In the genomic region with DNA sequence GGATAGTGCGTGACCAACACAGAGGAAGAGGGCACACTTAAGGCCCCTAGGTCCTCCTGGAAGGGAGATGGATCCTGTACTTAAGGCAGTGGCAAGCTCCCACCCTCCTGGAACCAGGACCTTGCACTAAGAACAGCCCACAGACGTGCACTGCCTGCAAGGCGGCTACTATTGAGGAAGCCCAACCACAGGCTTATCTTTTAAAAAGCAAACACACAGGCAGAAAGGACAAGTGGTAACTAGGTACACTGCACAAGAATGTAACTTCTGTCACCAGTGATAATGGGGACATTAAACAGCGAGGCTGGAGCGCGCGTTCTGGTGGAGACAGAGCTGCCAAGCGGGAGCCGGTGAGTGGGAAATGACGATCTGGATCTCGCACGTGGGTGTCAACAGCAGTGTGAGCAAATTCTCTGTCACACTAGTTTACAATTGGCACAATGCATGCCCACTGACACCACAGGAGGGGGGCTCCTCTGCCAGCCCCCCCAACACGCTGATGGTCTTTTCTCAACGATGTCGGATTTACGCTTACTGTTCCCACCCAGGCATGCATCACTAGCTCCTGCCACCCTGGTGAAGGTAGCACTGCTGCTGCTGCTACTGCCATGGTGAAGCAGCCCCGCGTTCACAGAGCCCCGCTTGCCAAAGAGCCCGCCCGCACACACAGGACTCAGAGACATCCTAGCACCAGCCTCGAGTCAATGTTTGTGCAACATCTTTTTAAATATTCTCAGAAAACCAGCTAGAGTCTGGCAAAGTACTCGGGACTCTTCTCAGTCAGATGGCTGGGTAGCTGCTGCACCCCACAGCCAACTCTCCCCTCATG, we compare ENCODE assay signal across 9 mouse cellular contexts. TPM values are rescaled to one million over a fixed set of nuclear protein-coding genes. Genes with fewer than 3 reads are reported as not detected.
DNase-seq lines count a peak whose midpoint lies in the region; ATAC-seq lines count a peak whose summit lies in the region.
"Had no signal": no experiment of that assay in that cellular context is flagged by ENCODE, and none has a peak within 500 bp of the region (broad histone marks: within the 10 kb centered on the region; RNA-seq: fewer than 3 reads in every experiment).

No protein-coding gene starts in this region.

- no peaks in the 10 kb centered on the region for H3K27me3 ChIP-seq in forebrain, embryonic 10.5 days (ENCODE audit: poor library complexity, severe bottlenecking)
- no peaks in the 10 kb centered on the region for H3K27me3 ChIP-seq in forebrain, embryonic 13.5 days
- no peaks in the 10 kb centered on the region for H3K27me3 ChIP-seq in kidney, embryonic 14.5 days (ENCODE audit: control insufficient read depth, insufficient read depth, low read length)

- WGBS in forebrain, embryonic 10.5 days, result 89% methylated on average over 23 of the region's 23 CpGs
- WGBS in forebrain, embryonic 13.5 days, result 79% methylated on average over 23 of the region's 23 CpGs
- 62% methylated on average over 23 of the region's 23 CpGs for WGBS in kidney, embryonic 14.5 days

- DNase-seq in forebrain, embryonic 10.5 days (ENCODE audit: extremely low spot score, low spot score), result no peak
- peak; percentile 46 for DNase-seq in layer of hippocampus, adult 9-10 months (ENCODE audit: low spot score)
- peak; percentile 19 for DNase-seq in lung, postnatal 10 days
- DNase-seq in gastrocnemius, postnatal 25 days, result no peak

- no peaks in the 10 kb centered on the region for H3K9me3 ChIP-seq in forebrain, embryonic 10.5 days
- H3K9me3 ChIP-seq in forebrain, embryonic 13.5 days (replicated peaks), result no peaks in the 10 kb centered on the region
- H3K9me3 ChIP-seq in kidney, embryonic 14.5 days (ENCODE audit: control insufficient read depth, low read length), result no peaks in the 10 kb centered on the region

- peaks cover 34% of the 10 kb centered on the region for H3K4me1 ChIP-seq in forebrain, embryonic 10.5 days
- peaks cover 12% of the 10 kb centered on the region for H3K4me1 ChIP-seq in forebrain, embryonic 13.5 days
- peaks cover 10% of the 10 kb centered on the region for H3K4me1 ChIP-seq in kidney, embryonic 14.5 days (ENCODE audit: control insufficient read depth, insufficient read depth, low read length)

- H3K36me3 ChIP-seq in forebrain, embryonic 10.5 days (replicated peaks), result peaks cover 82% of the 10 kb centered on the region
- H3K36me3 ChIP-seq in forebrain, embryonic 13.5 days (ENCODE audit: poor library complexity, severe bottlenecking), result peaks cover 55% of the 10 kb centered on the region
- H3K36me3 ChIP-seq in kidney, embryonic 14.5 days (ENCODE audit: control insufficient read depth, insufficient read depth, low read length), result peaks cover 21% of the 10 kb centered on the region

- H3K9ac ChIP-seq in forebrain, embryonic 13.5 days, result no peak overlapping the region
- no peak overlapping the region for H3K9ac ChIP-seq in kidney, embryonic 14.5 days (ENCODE audit: low read depth, low read length)

- H3K4me2 ChIP-seq in forebrain, embryonic 13.5 days, result no peak overlapping the region
- no peak overlapping the region for H3K4me2 ChIP-seq in kidney, embryonic 14.5 days (replicated peaks; ENCODE audit: low read depth, low read length)

- no peak for ATAC-seq in forebrain, embryonic 13.5 days
- ATAC-seq in erythroblast, adult 5-6 weeks (replicated peaks; ENCODE audit: low FRiP score, poor library complexity, severe bottlenecking), result 0 out of 2 replicates have a peak, but pooled peaks have one; percentile 9
- ATAC-seq in monocyte, adult 5-6 weeks (replicated peaks; ENCODE audit: insufficient number of reproducible peaks, low FRiP score, low TSS enrichment, poor library complexity, severe bottlenecking), result no peak
- no peak for ATAC-seq in kidney, embryonic 14.5 days (ENCODE audit: low FRiP score, low TSS enrichment)

- H3K4me3 ChIP-seq in forebrain, embryonic 10.5 days, result no peak overlapping the region
- H3K4me3 ChIP-seq in forebrain, embryonic 13.5 days, result no peak overlapping the region
- no peak overlapping the region for H3K4me3 ChIP-seq in kidney, embryonic 14.5 days (ENCODE audit: low read length)

- peak overlapping the region; percentile 17 for H3K27ac ChIP-seq in forebrain, embryonic 10.5 days
- no peak overlapping the region; the same call in 1 of the 2 replicates for H3K27ac ChIP-seq in forebrain, embryonic 13.5 days
- no peak overlapping the region for H3K27ac ChIP-seq in kidney, embryonic 14.5 days (ENCODE audit: low read depth, low read length)
- H3K27ac ChIP-seq: macrophage had no signal

RNA-seq across cellular contexts. Expression of a gene that starts 14.1 kb away (rescaled TPM):
- 90.6 and 93.2 TPM in 2 replicates for polyA plus RNA-seq in forebrain, embryonic 10.5 days (2016; fragmentation: Nextera tagmentation; extraction: Ambion mirVana)
- 76.8 and 92.2 TPM in 2 replicates for polyA plus RNA-seq in forebrain, embryonic 13.5 days (2015; fragmentation: Nextera tagmentation; extraction: Ambion mirVana)
- total RNA-seq in erythroblast, adult 5-6 weeks (2015; ENCODE audit: low replicate concordance), result 7.7 and 10.7 TPM in 2 replicates
- total RNA-seq in erythroblast, adult 5-6 weeks (2017; ENCODE audit: low replicate concordance), result 22.4 and 39.9 TPM in 2 replicates
- total RNA-seq in monocyte, adult 5-6 weeks (2017), result 40.6 to 56.4 TPM (median 42.9 TPM) in 3 replicates
- 81.2 and 89.0 TPM in 2 replicates for polyA plus RNA-seq in kidney, embryonic 14.5 days (2014; fragmentation: Nextera tagmentation; extraction: Ambion mirVana)
- total RNA-seq in gastrocnemius, postnatal 25 days (2021), result 10 to 100 TPM; 43.8 to 57.6 TPM

RNA-seq across cellular contexts. Expression of a gene that starts 38.3 kb away (rescaled TPM):
- 87.4 and 97.7 TPM in 2 replicates for polyA plus RNA-seq in forebrain, embryonic 10.5 days (2016; fragmentation: Nextera tagmentation; extraction: Ambion mirVana)
- polyA plus RNA-seq in forebrain, embryonic 13.5 days (2015; fragmentation: Nextera tagmentation; extraction: Ambion mirVana), result 59.2 and 60.5 TPM in 2 replicates
- total RNA-seq in erythroblast, adult 5-6 weeks (2015; ENCODE audit: low replicate concordance), result 0.96 and 3.3 TPM in 2 replicates
- 1.4 and 5.3 TPM in 2 replicates for total RNA-seq in erythroblast, adult 5-6 weeks (2017; ENCODE audit: low replicate concordance)
- 21.0 to 40.3 TPM (median 25.7 TPM) in 3 replicates for total RNA-seq in monocyte, adult 5-6 weeks (2017)
- 97.3 and 115 TPM in 2 replicates for polyA plus RNA-seq in kidney, embryonic 14.5 days (2014; fragmentation: Nextera tagmentation; extraction: Ambion mirVana)
- 10 to 100 TPM; 30.9 to 39.5 TPM for total RNA-seq in gastrocnemius, postnatal 25 days (2021)

RNA-seq across cellular contexts. Expression of a gene that starts 38.5 kb away (rescaled TPM):
- 17.7 and 20.6 TPM in 2 replicates for polyA plus RNA-seq in forebrain, embryonic 10.5 days (2016; fragmentation: Nextera tagmentation; extraction: Ambion mirVana)
- polyA plus RNA-seq in forebrain, embryonic 13.5 days (2015; fragmentation: Nextera tagmentation; extraction: Ambion mirVana), result 18.0 and 19.0 TPM in 2 replicates
- total RNA-seq in erythroblast, adult 5-6 weeks (2015; ENCODE audit: low replicate concordance), result 1.5 and 1.9 TPM in 2 replicates
- total RNA-seq in erythroblast, adult 5-6 weeks (2017; ENCODE audit: low replicate concordance), result 1.1 and 3.8 TPM in 2 replicates
- total RNA-seq in monocyte, adult 5-6 weeks (2017), result 13.9 to 20.6 TPM (median 17.0 TPM) in 3 replicates
- 12.2 and 15.6 TPM in 2 replicates for polyA plus RNA-seq in kidney, embryonic 14.5 days (2014; fragmentation: Nextera tagmentation; extraction: Ambion mirVana)
- total RNA-seq in gastrocnemius, postnatal 25 days (2021), result 1 to 10 TPM; 5.2 to 5.5 TPM

RNA-seq across cellular contexts. Expression of a gene that starts 50.4 kb away (rescaled TPM):
- 41.4 and 42.5 TPM in 2 replicates for polyA plus RNA-seq in forebrain, embryonic 10.5 days (2016; fragmentation: Nextera tagmentation; extraction: Ambion mirVana)
- polyA plus RNA-seq in forebrain, embryonic 13.5 days (2015; fragmentation: Nextera tagmentation; extraction: Ambion mirVana), result 26.9 and 28.8 TPM in 2 replicates
- total RNA-seq in erythroblast, adult 5-6 weeks (2015; ENCODE audit: low replicate concordance), result 5.6 and 6.7 TPM in 2 replicates
- 2.0 and 7.1 TPM in 2 replicates for total RNA-seq in erythroblast, adult 5-6 weeks (2017; ENCODE audit: low replicate concordance)
- total RNA-seq in monocyte, adult 5-6 weeks (2017), result 2.9 to 9.1 TPM (median 8.3 TPM) in 3 replicates
- polyA plus RNA-seq in kidney, embryonic 14.5 days (2014; fragmentation: Nextera tagmentation; extraction: Ambion mirVana), result 19.9 and 28.1 TPM in 2 replicates
- 1 to 10 TPM; 5.1 to 7.2 TPM for total RNA-seq in gastrocnemius, postnatal 25 days (2021)

Comparison
In these comparisons a context has a peak if more than half of its experiments do, and no peak if none do; other contexts are left out.
1. DNase-seq: peak in layer of hippocampus, adult 9-10 months (single experiment) and lung, postnatal 10 days (single experiment); none in forebrain, embryonic 10.5 days (single experiment) and gastrocnemius, postnatal 25 days (single experiment).